Mouse (Mus musculus): ENCODE measurements at regions not wholly inside any gene's neighbourhood (a gene's known extent, or its start where the extent isn't known, plus 50 kb on each side); places are given as distances from the start of the nearest gene placed in this dataset.
A peak's percentile ranks its signal among the peaks of the same experiment; 100 is the strongest.

DNA sequence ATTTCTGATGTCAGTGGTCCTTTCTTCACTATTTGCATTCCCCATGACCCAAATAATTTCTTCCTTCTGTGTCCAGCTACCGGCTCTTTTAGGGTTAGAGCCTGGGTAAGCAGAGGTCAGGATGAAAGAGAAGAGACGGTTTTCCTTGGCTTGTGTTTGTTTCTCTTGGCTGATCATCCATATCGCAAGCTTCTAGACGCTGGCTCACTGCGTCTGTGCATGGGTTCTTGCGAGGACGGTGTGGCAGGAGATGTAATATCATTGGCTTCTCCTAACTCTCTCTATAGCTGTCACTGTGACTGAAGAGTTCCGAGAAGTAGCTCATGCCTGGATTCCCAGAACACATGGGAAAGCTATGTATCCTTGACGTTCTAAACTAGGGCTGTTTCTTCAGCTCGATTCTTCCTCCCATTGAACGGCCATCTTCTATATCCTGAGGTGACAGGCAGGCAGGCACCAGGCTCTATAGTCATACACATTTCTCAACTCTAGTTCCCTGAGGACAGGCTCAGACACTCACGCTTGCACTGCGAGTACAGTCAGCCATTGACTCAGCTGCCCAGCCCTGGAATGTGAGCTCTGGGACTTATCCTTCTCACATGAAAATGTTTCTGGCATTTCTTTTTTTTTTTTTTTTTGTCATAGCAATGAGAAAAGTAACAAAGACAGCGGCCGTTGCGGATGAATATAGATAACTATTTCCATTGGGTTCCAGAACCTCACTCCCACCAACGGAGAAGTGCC is 85.0 kb downstream of the Bach1 start:
- DNase-seq = peak; percentile 7

DNA sequence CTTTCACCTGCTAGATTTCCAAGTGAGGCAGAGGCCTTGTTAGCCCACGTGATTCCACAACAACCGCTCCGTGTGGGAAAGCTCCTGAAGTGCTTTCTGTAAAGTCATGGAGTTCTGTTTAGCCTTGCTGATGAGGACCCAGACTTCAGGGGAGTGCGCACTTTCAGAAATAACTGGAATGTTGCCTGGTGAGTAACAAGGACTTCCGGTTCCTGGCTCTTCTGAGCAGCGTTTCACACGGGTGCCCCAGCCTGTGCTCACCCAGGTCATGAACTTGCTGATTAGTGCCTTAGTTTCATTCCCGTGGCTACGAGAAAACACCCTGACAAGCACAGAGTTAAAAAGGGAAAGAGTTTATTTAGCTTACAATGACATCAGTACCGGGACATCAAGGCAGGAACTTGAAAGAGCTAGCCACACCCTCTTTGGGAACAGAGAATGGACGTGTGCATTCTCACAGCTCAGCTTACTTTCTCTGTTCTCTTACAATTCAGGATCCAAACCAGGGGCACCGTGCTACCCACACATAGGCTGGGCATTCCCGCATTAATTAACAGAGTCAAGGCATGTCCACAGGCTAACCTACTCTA is 85.8 kb downstream of the Bach1 start:
- DNase-seq = peak; percentile 66

- no peak for DNase-seq
These were observed 90.8 kb downstream of the Bach1 start for GRCm38 (mm10) chr16:87789539-87789938.

DNA sequence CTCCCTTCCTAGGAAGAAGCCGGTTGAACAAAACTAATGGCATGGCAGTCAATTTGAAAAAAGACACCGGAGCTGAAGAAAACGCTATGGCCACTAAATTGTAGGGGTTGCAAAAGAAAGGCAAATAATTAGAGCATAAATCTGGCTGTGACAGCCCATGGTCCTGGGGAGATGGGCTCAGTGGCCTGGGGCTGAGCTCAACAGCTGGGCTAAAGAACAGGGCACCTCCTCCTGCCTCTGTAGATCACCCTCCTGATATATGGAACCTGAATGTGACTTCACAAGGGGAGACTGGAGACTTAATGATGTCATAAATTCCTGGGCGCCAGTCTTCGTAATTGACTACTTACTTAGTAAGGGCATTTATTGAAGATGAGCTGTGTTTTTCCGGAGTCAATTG is 91.2 kb downstream of the Bach1 start:
- no peak for DNase-seq

DNA sequence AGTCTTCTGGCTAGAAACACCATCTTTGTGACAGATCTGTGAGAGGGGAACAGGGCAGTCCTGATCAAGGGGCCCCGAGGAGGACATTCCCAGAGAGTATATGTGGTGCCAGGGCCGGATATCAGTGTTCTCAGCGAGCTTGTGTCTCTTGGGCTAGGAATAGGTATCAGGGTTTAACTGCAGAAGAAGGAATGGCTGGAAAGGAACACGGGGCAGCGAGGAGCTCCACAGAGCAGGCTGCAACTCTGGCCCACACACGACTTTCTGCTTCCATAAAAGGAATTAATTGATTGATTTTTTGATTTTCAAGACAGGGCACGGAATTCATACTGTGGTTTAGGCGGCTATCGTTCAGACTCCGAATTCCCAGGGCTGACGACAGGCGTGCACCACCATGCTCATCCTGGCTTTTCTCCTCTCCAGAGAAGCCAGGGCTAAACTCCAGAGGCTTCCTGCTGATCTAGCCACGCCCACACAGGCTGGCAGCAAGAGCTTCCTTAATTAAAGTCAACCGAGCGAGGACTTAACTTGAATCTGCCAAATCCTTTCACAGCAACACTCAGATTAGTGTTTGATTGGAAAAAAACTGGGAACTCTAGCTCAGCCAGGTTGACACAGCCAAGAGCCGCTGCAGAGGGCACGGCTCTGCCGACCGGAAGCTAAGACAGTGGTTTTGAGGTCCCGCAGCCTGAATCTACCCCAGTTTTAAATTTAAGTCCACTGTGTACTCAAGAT is 97.9 kb downstream of the Bach1 start:
- peak; percentile 60 for DNase-seq

- DNase-seq = no peak
These were observed 103.6 kb downstream of the Bach1 start for GRCm38 (mm10) chr16:87802317-87802716.

DNA sequence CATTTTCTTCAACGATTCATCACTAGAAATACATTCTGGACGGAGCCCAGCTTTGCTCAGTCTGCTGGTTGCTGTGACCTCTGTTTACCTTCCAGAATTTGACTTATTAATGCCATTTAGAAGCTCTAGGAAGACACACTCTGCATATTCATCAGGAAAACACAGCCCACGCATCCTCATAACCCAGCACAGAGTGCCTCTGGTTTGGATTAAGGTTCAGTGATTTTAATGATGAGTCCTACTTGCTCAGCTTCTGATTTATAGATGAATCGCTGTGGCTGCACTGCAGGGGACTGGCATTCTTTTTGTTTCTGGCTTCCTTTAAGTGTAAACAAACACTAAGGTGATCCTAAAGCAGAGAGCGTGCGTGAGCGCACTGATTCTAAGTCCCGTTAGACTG is 118.8 kb downstream of the Bach1 start:
- DNase-seq = no peak

DNA sequence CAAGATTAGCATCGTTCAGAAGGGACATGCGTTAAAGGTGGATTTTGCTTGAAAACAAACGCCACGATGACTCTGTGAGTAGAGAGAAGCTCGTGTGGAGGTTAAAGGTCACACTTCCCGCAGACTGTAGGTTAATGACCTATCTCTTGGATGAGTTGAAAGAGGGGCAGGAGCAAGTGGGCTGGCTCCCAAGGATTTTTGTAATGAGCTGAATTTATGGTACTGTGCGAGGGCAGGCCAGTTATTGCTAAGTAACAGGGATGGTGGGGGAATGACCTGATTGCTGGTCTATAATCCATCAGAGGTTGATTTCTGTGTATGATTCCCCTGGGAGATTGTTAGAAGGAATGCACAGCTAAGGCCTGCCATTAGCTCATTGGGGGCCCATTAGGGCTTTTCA is 135.6 kb downstream of the Bach1 start:
- no peak for DNase-seq

- DNase-seq = peak; percentile 68
These were observed 142.3 kb downstream of the Bach1 start for GRCm38 (mm10) chr16:87840949-87841546.

Data from lung, postnatal 36 days (tissue).